Mouse (Mus musculus) heart, embryonic 16.5 days (tissue): Measurements from ENCODE around the gene Pkdcc. TPM values are rescaled to one million over a fixed set of nuclear protein-coding genes. Genes with fewer than 3 reads are reported as not detected.

Experiments used
- ATAC-seq: fragments of 200-750 bp; cut with Nextera tagmentation; replicated peaks from 2 replicates; pipeline ENCODE4 v1.8.0; 2017; ENCODE audit warnings: moderate number of reproducible peaks; ENCODE audit not compliant: insufficient read depth, low FRiP score; ENCODE audit errors: extremely low read depth
- H3K27ac ChIP-seq: fragments of 300-500 bp; sonication (generic); 2 replicates; pipeline ENCODE4 v1.5.1; 2014; ENCODE audit warnings: mild to moderate bottlenecking, low read length, control low read depth, moderate library complexity
- H3K27me3 ChIP-seq: fragments of 300-500 bp; sonication (generic); 2 replicates; pipeline ENCODE4 v1.6.1; 2014; ENCODE audit warnings: low read length, mixed read lengths; ENCODE audit not compliant: control insufficient read depth, insufficient read depth
- H3K36me3 ChIP-seq: fragments of 300-500 bp; sonication (generic); 2 replicates; pipeline ENCODE4 v1.6.1; 2014; ENCODE audit not compliant: control insufficient read depth, insufficient read depth
- H3K4me1 ChIP-seq: fragments of 300-500 bp; sonication (generic); 2 replicates; pipeline ENCODE4 v1.6.1; 2014; ENCODE audit warnings: low read length, mixed read lengths; ENCODE audit not compliant: control insufficient read depth, insufficient read depth
- H3K4me2 ChIP-seq: fragments of 300-500 bp; sonication (generic); 2 replicates; pipeline ENCODE4 v1.6.1; 2014; ENCODE audit warnings: low read depth, mild to moderate bottlenecking, control low read depth, low read length
- H3K4me3 ChIP-seq: fragments of 300-500 bp; sonication (generic); 2 replicates; pipeline ENCODE4 v1.5.1; 2014; ENCODE audit warnings: mild to moderate bottlenecking, control low read depth, low read length
- H3K9ac ChIP-seq: fragments of 300-500 bp; sonication (generic); 2 replicates; pipeline ENCODE4 v1.6.1; 2014; ENCODE audit warnings: low read length, control low read depth
- H3K9me3 ChIP-seq: fragments of 300-500 bp; sonication (generic); replicated peaks from 2 replicates; pipeline ENCODE4 v1.6.1; 2016; ENCODE audit warnings: low read length; ENCODE audit not compliant: control insufficient read depth
- WGBS: fragments of 180-500 bp; shearing (Covaris S2); extraction: QIAGEN DNeasy Blood & Tissue Kit; methylation state at CpG from one replicate; pipeline ENCODE4 v1.1.7; 2014; 5-methylcytosine and 5-hydroxymethylcytosine counted together
- polyA plus RNA-seq: library from polyadenylated mRNA; unstranded; fragments of >200 nt; fragmentation: Nextera tagmentation; extraction: Ambion mirVana; gene quantifications from 2 replicates; pipeline ENCODE4 v1.2.1, GENCODE M21; 2015

The Pkdcc gene
- polyA plus RNA-seq = 10.9 and 11.9 TPM in 2 replicates

GRCm38 (mm10) chr17:83214674-83215528, at the start of gene Pkdcc:
Gene Pkdcc, plus strand, starts transcription at chr17:83215292.
- WGBS = under 1% methylated on average over 92 of the region's 105 CpGs

DNA sequence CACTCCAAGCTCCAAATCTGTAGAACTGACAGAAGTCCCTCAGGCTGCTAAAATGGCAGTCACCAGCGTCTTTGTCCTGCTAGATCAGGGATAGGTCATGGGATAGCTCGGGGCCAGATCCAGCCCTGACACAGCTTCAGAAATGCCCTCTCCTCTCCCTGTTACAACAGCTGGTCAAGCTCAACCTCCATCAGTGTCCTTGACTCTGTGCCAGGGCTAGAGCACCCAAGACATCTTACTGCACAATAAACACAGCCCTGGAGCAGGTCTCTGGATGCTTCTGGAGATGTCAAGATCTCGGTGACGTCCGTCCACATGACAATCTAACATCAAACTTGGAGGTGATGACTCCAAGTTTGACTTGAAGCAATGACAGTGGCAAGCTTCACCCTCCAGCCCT, 48.9 kb upstream of the Pkdcc start:
- Histone ChIP-seq H3K36me3 (no peaks in the 10 kb centered on the region), H3K9me3 (no peaks in the 10 kb centered on the region; the same call in 1 of the 2 replicates), H3K4me2 (no peak overlapping the region), H3K9ac (no peak overlapping the region), H3K4me1 (peaks cover 9% of the 10 kb centered on the region), H3K27me3 (no peaks in the 10 kb centered on the region), H3K4me3 (no peak overlapping the region), H3K27ac (no peak overlapping the region)
- no peak for ATAC-seq
- 72% methylated on average over 5 of the region's 5 CpGs for WGBS

More at GRCm38 (mm10) chr17:83214674-83215528, at the start of gene Pkdcc:
- no peaks in the 10 kb centered on the region for H3K27me3 ChIP-seq
- no peaks in the 10 kb centered on the region for H3K9me3 ChIP-seq
- peak; percentile 90 for ATAC-seq
- peak within 1 kb of the TSS; percentile 98 for H3K27ac ChIP-seq
- H3K4me2 ChIP-seq = peak within 1 kb of the TSS; percentile 81
- peak within 1 kb of the TSS; percentile 97 for H3K9ac ChIP-seq
- H3K36me3 ChIP-seq = no peaks in the 10 kb centered on the region; the same call in 1 of the 2 replicates
- H3K4me3 ChIP-seq = peak within 1 kb of the TSS; percentile 89
- peaks cover 33% of the 10 kb centered on the region for H3K4me1 ChIP-seq

DNA sequence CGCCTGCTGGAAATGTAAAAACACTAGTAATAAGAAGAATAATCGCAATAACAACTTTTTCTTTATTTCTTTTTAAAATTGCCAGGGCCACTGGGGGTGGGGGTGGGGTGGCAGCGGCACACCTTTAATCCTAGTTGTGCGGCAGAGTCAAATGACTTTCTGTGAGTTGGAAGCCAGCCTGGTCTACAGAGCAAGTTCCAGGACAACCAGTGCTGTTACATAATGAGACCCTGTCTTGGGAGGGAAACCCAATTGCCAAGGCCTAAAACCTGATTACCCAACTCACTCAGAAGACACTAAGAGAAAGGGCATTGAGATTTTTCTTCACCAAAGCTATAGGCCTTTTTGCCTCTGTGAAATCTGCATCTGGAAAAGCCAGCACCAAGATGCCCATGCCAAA, 38.9 kb upstream of the Pkdcc start:
- H3K9ac ChIP-seq = no peak overlapping the region
- no peak overlapping the region for H3K4me2 ChIP-seq
- 89% methylated on average over 4 of the region's 4 CpGs for WGBS
- H3K27ac ChIP-seq = no peak overlapping the region
- H3K36me3 ChIP-seq = no peaks in the 10 kb centered on the region
- no peak for ATAC-seq
- peaks cover 6% of the 10 kb centered on the region for H3K9me3 ChIP-seq
- H3K4me1 ChIP-seq = no peaks in the 10 kb centered on the region
- no peaks in the 10 kb centered on the region for H3K27me3 ChIP-seq
- no peak overlapping the region for H3K4me3 ChIP-seq

- Histone ChIP-seq H3K9me3 (no peaks in the 10 kb centered on the region), H3K27ac (no peak overlapping the region), H3K27me3 (no peaks in the 10 kb centered on the region), H3K4me1 (no peaks in the 10 kb centered on the region), H3K4me3 (no peak overlapping the region), H3K4me2 (no peak overlapping the region), H3K36me3 (no peaks in the 10 kb centered on the region), H3K9ac (no peak overlapping the region)
- ATAC-seq = no peak
- 73% methylated on average over 9 of the region's 9 CpGs for WGBS
Measured at GRCm38 (mm10) chr17:83178483-83179150, 36.5 kb upstream of the Pkdcc start.

DNA sequence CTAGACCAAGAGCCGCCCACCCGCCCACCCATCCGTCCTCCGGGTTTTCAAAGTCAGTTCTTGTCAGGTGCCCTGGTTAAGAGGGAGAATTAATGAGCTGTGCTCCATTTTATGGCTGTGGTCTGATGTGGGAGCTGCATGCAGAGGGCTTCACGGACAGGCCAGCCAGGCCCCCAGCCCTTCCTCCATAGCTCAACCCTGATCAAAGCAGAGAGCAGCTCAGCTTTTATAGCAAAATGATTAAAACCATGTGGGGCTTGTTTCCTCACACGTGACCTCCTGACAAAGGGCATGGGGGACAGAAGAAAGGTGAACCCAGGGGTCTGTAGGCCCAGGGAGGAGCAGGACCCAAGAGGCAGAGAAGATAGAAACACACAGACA, 36.0 kb upstream of the Pkdcc start:
- no peak overlapping the region for H3K4me3 ChIP-seq
- H3K27ac ChIP-seq = no peak overlapping the region
- no peaks in the 10 kb centered on the region for H3K36me3 ChIP-seq
- H3K27me3 ChIP-seq = no peaks in the 10 kb centered on the region
- no peak overlapping the region for H3K4me2 ChIP-seq
- no peak for ATAC-seq
- H3K9me3 ChIP-seq = no peaks in the 10 kb centered on the region
- H3K9ac ChIP-seq = no peak overlapping the region
- WGBS = 78% methylated on average over 6 of the region's 6 CpGs
- H3K4me1 ChIP-seq = no peaks in the 10 kb centered on the region

- H3K4me3 ChIP-seq = no peak overlapping the region
- 75% methylated on average over 4 of the region's 4 CpGs for WGBS
- no peak overlapping the region for H3K27ac ChIP-seq
- H3K36me3 ChIP-seq = no peaks in the 10 kb centered on the region
- H3K9ac ChIP-seq = no peak overlapping the region
- no peak overlapping the region for H3K4me2 ChIP-seq
- no peaks in the 10 kb centered on the region for H3K4me1 ChIP-seq
- ATAC-seq = no peak
- no peaks in the 10 kb centered on the region; the same call in 1 of the 2 replicates for H3K9me3 ChIP-seq
- no peaks in the 10 kb centered on the region for H3K27me3 ChIP-seq
Measured at GRCm38 (mm10) chr17:83179569-83179968, 35.5 kb upstream of the Pkdcc start.

- no peak overlapping the region for H3K27ac ChIP-seq
- H3K4me2 ChIP-seq = no peak overlapping the region
- ATAC-seq = no peak
- H3K4me3 ChIP-seq = no peak overlapping the region
- no peaks in the 10 kb centered on the region for H3K27me3 ChIP-seq
- no peaks in the 10 kb centered on the region for H3K4me1 ChIP-seq
- no peak overlapping the region for H3K9ac ChIP-seq
- H3K36me3 ChIP-seq = no peaks in the 10 kb centered on the region
- H3K9me3 ChIP-seq = peaks cover 4% of the 10 kb centered on the region; the same call in 1 of the 2 replicates
- 65% methylated on average over 7 of the region's 7 CpGs for WGBS
Measured at GRCm38 (mm10) chr17:83181086-83181485, 34.0 kb upstream of the Pkdcc start.

DNA sequence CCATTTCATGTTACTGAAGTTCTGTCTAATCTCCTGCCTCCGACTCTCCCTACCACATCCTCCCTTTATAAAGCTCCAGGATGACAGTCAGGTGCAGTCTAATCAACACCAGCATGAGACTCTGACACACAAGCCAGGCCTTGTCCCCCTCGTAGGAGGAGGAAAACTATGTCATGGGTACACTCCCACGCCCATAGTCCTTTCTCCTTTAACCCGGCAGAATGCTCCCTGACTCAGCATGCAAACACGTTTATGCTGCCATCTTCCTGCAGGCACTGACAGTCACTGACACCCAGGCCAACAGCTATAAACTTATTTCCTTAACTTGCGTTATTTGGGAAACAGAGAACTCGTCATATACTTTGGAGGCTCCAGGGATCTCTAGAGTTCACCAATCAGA, 33.5 kb upstream of the Pkdcc start:
- no peak for ATAC-seq
- no peak overlapping the region for H3K27ac ChIP-seq
- no peaks in the 10 kb centered on the region for H3K4me1 ChIP-seq
- no peak overlapping the region for H3K4me3 ChIP-seq
- H3K9ac ChIP-seq = no peak overlapping the region
- H3K4me2 ChIP-seq = no peak overlapping the region
- peaks cover 7% of the 10 kb centered on the region; the same call in 1 of the 2 replicates for H3K9me3 ChIP-seq
- H3K36me3 ChIP-seq = no peaks in the 10 kb centered on the region
- 60% methylated on average over 7 of the region's 7 CpGs for WGBS
- H3K27me3 ChIP-seq = no peaks in the 10 kb centered on the region

GRCm38 (mm10) chr17:83182061-83182664, 32.9 kb upstream of the Pkdcc start:
- no peaks in the 10 kb centered on the region for H3K4me1 ChIP-seq
- no peak overlapping the region for H3K4me2 ChIP-seq
- 86% methylated on average over 8 of the region's 8 CpGs for WGBS
- no peak for ATAC-seq
- no peaks in the 10 kb centered on the region for H3K27me3 ChIP-seq
- H3K9ac ChIP-seq = no peak overlapping the region
- peaks cover 7% of the 10 kb centered on the region; the same call in 1 of the 2 replicates for H3K9me3 ChIP-seq
- H3K27ac ChIP-seq = no peak overlapping the region
- no peak overlapping the region for H3K4me3 ChIP-seq
- no peaks in the 10 kb centered on the region for H3K36me3 ChIP-seq
